Mouse (Mus musculus) megakaryocyte, adult 5-6 weeks (primary cell): Measurements from ENCODE around the gene Mrps25. TPM values are rescaled to one million over a fixed set of nuclear protein-coding genes. Genes with fewer than 3 reads are reported as not detected.

Source experiments
- ATAC-seq: 2 replicates; pipeline ENCODE4 v1.8.0; 2016; ENCODE audit warnings: mild to moderate bottlenecking, inconsistent platforms; ENCODE audit not compliant: poor library complexity, severe bottlenecking
- total RNA-seq, 2 experiments: library from RNA; stranded (forward) in 1 of 2; stranded (reverse) in 1 of 2; fragments of 153-499, 151-499 nt in 1 of 2; fragments of 221-1000, 200-1000 nt in 1 of 2; gene quantifications; 2 replicates each; pipeline versions ENCODE4 v1.2.3 to v1.2.4; 2015 to 2017

The Mrps25 gene
- total RNA-seq, 2 experiments from 2014 or later, result 35.3 to 43.1 TPM

DNA sequence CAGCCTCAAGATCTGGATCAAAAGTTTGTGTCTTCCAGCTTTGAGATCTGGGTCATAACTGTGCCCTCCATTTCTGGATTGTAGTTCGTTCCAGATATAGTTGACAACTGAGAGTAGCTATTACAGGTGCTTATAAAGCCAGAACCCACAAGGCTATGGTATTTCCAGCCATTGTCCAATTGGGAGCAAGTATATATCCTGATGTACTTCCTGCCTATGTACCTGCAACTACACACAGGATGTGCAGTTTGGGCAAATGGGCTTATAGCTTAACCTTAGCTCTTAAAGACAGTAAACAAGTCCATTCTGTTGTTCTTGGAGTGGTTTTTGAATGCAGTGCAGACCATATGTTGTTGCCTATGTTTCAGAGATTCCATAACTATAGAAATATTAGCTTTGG lies 52.4 kb downstream of the Mrps25 start:
- no peak for ATAC-seq

GRCm38 (mm10) chr6:92126861-92127468 lies 56.9 kb downstream of the Mrps25 start:
- peak; percentile 88 for ATAC-seq

- no peak for ATAC-seq
These were observed 59.3 kb downstream of the Mrps25 start for GRCm38 (mm10) chr6:92124547-92124946.

Other genes with a start within 250 kb of the Mrps25 start
- gene Fgd5, start 205.2 kb downstream of the Mrps25 start, total RNA-seq (2015), result not detected in 2 replicates
- gene Fgd5, start 205.2 kb downstream of the Mrps25 start, total RNA-seq (2017), result not detected in 2 replicates
- gene Nr2c2, start 92.6 kb downstream of the Mrps25 start, total RNA-seq (2015), result 35.7 and 40.5 TPM in 2 replicates
- 43.0 and 43.5 TPM in 2 replicates for gene Nr2c2, start 92.6 kb downstream of the Mrps25 start, total RNA-seq (2017)
- 9.5 and 9.6 TPM in 2 replicates for gene Rbsn, start 30.9 kb upstream of the Mrps25 start, total RNA-seq (2015)
- gene Rbsn, start 30.9 kb upstream of the Mrps25 start, total RNA-seq (2017), result 18.4 and 22.7 TPM in 2 replicates
- gene Trh, start 60.6 kb upstream of the Mrps25 start, total RNA-seq (2015), result not detected in 2 replicates
- gene Trh, start 60.6 kb upstream of the Mrps25 start, total RNA-seq (2017), result not detected in 2 replicates